Mouse (Mus musculus): ENCODE results near the gene Slc25a41. TPM values are rescaled to one million over a fixed set of nuclear protein-coding genes. Genes with fewer than 3 reads are reported as not detected.
A peak's percentile ranks its signal among the peaks of the same experiment; 100 is the strongest.

The Slc25a41 gene
- polyA plus RNA-seq, 1 experiment from 2014 or later = 0.10 TPM

GRCm38 (mm10) chr17:57001228-57001627 lies 40.2 kb downstream of the Slc25a41 start:
- Histone ChIP-seq H3K9me3 (replicated peaks) (no peaks in the 10 kb centered on the region), H3K4me3 (no peak overlapping the region), H3K27ac (replicated peaks) (no peak overlapping the region), H3K36me3 (peaks cover 72% of the 10 kb centered on the region), H3K4me1 (peaks cover 20% of the 10 kb centered on the region), H3K27me3 (ENCODE audit: low read depth, poor library complexity, severe bottlenecking) (no peaks in the 10 kb centered on the region)
- DNase-seq (ENCODE audit: low spot score) = no peak
- 76% methylated on average over 8 of the region's 8 CpGs for WGBS

- no peak for DNase-seq (ENCODE audit: low spot score)
- WGBS = 86% methylated on average over 9 of the region's 9 CpGs
These were observed 41.4 kb downstream of the Slc25a41 start, which contains the start of gene Pspn for GRCm38 (mm10) chr17:56999968-57000609. Gene Pspn (minus strand): TSS chr17:57000018.

GRCm38 (mm10) chr17:56999414-56999813 lies 42.0 kb downstream of the Slc25a41 start:
- H3K27ac ChIP-seq (replicated peaks) = no peak overlapping the region
- DNase-seq (ENCODE audit: low spot score) = no peak
- H3K27me3 ChIP-seq (ENCODE audit: low read depth, poor library complexity, severe bottlenecking) = no peaks in the 10 kb centered on the region
- H3K4me1 ChIP-seq = peaks cover 20% of the 10 kb centered on the region
- no peak overlapping the region for H3K4me3 ChIP-seq
- 93% methylated on average over 9 of the region's 9 CpGs for WGBS
- H3K36me3 ChIP-seq = peaks cover 72% of the 10 kb centered on the region
- no peaks in the 10 kb centered on the region for H3K9me3 ChIP-seq (replicated peaks)

More at GRCm38 (mm10) chr17:56999968-57000609, 41.4 kb downstream of the Slc25a41 start, which contains the start of gene Pspn:
- Histone ChIP-seq H3K36me3 (peaks cover 72% of the 10 kb centered on the region), H3K27ac (replicated peaks) (no peak within 1 kb of the TSS), H3K27me3 (ENCODE audit: low read depth, poor library complexity, severe bottlenecking) (no peaks in the 10 kb centered on the region), H3K9me3 (replicated peaks) (no peaks in the 10 kb centered on the region), H3K4me1 (peaks cover 20% of the 10 kb centered on the region), H3K4me3 (no peak within 1 kb of the TSS)

GRCm38 (mm10) chr17:56997029-56997667 lies 44.3 kb downstream of the Slc25a41 start, which contains the start of gene Alkbh7:
Gene Alkbh7 (plus strand): TSS chr17:56997339.
- Histone ChIP-seq H3K4me1 (peaks cover 20% of the 10 kb centered on the region), H3K9me3 (replicated peaks) (no peaks in the 10 kb centered on the region), H3K4me3 (peak within 1 kb of the TSS; percentile 89), H3K27ac (replicated peaks) (peak within 1 kb of the TSS; percentile 85), H3K36me3 (peaks cover 72% of the 10 kb centered on the region), H3K27me3 (ENCODE audit: low read depth, poor library complexity, severe bottlenecking) (no peaks in the 10 kb centered on the region)
- peak; percentile 96 for DNase-seq (ENCODE audit: low spot score)
- WGBS = under 1% methylated on average over 38 of the region's 38 CpGs

GRCm38 (mm10) chr17:56996506-56996905 lies 44.9 kb downstream of the Slc25a41 start:
- Histone ChIP-seq H3K27me3 (ENCODE audit: low read depth, poor library complexity, severe bottlenecking) (no peaks in the 10 kb centered on the region), H3K4me1 (peaks cover 20% of the 10 kb centered on the region), H3K27ac (replicated peaks) (no peak overlapping the region), H3K4me3 (peak overlapping the region; percentile 89), H3K9me3 (replicated peaks) (no peaks in the 10 kb centered on the region), H3K36me3 (peaks cover 74% of the 10 kb centered on the region)
- WGBS = 74% methylated on average over 2 of the region's 2 CpGs
- no peak for DNase-seq (ENCODE audit: low spot score)

GRCm38 (mm10) chr17:56995046-56995445 lies 46.4 kb downstream of the Slc25a41 start:
- H3K4me3 ChIP-seq = no peak overlapping the region
- H3K27ac ChIP-seq (replicated peaks) = no peak overlapping the region
- no peaks in the 10 kb centered on the region for H3K27me3 ChIP-seq (ENCODE audit: low read depth, poor library complexity, severe bottlenecking)
- H3K9me3 ChIP-seq (replicated peaks) = no peaks in the 10 kb centered on the region
- peaks cover 71% of the 10 kb centered on the region for H3K36me3 ChIP-seq
- peaks cover 27% of the 10 kb centered on the region for H3K4me1 ChIP-seq
- DNase-seq (ENCODE audit: low spot score) = no peak
- WGBS = 94% methylated on average over 8 of the region's 8 CpGs

GRCm38 (mm10) chr17:56990966-56991365 lies 50.5 kb downstream of the Slc25a41 start:
- H3K27me3 ChIP-seq (ENCODE audit: low read depth, poor library complexity, severe bottlenecking) = no peaks in the 10 kb centered on the region
- DNase-seq (ENCODE audit: low spot score) = no peak
- 77% methylated on average over 2 of the region's 2 CpGs for WGBS
- H3K4me1 ChIP-seq = peaks cover 10% of the 10 kb centered on the region
- peak overlapping the region; percentile 88 for H3K4me3 ChIP-seq
- H3K9me3 ChIP-seq (replicated peaks) = no peaks in the 10 kb centered on the region
- H3K36me3 ChIP-seq = peaks cover 49% of the 10 kb centered on the region
- peak overlapping the region; percentile 91 for H3K27ac ChIP-seq (replicated peaks)

- no peaks in the 10 kb centered on the region for H3K27me3 ChIP-seq (ENCODE audit: low read depth, poor library complexity, severe bottlenecking)
- no peaks in the 10 kb centered on the region for H3K9me3 ChIP-seq (replicated peaks)
- peak within 1 kb of the TSS; percentile 88 for H3K4me3 ChIP-seq
- H3K4me1 ChIP-seq = peaks cover 10% of the 10 kb centered on the region
- peaks cover 42% of the 10 kb centered on the region for H3K36me3 ChIP-seq
- DNase-seq (ENCODE audit: low spot score) = peak; percentile 94
- H3K27ac ChIP-seq (replicated peaks) = peak within 1 kb of the TSS; percentile 91
- WGBS = under 1% methylated on average over 52 of the region's 52 CpGs
These were observed 51.2 kb downstream of the Slc25a41 start, which contains the start of gene Clpp for GRCm38 (mm10) chr17:56990115-56990746. Gene Clpp (plus strand): TSS chr17:56990305.

- peak overlapping the region; percentile 88 for H3K4me3 ChIP-seq
- 3% methylated on average over 25 of the region's 25 CpGs for WGBS
- H3K4me1 ChIP-seq = peaks cover 10% of the 10 kb centered on the region
- no peak for DNase-seq (ENCODE audit: low spot score)
- H3K36me3 ChIP-seq = peaks cover 35% of the 10 kb centered on the region
- H3K9me3 ChIP-seq (replicated peaks) = no peaks in the 10 kb centered on the region
- H3K27ac ChIP-seq (replicated peaks) = peak overlapping the region; percentile 91
- H3K27me3 ChIP-seq (ENCODE audit: low read depth, poor library complexity, severe bottlenecking) = no peaks in the 10 kb centered on the region
These were observed 51.9 kb downstream of the Slc25a41 start for GRCm38 (mm10) chr17:56989467-56990114.

- peaks cover 10% of the 10 kb centered on the region for H3K4me1 ChIP-seq
- no peak for DNase-seq (ENCODE audit: low spot score)
- H3K9me3 ChIP-seq (replicated peaks) = no peaks in the 10 kb centered on the region
- no peak overlapping the region for H3K27ac ChIP-seq (replicated peaks)
- H3K27me3 ChIP-seq (ENCODE audit: low read depth, poor library complexity, severe bottlenecking) = no peaks in the 10 kb centered on the region
- H3K36me3 ChIP-seq = peaks cover 29% of the 10 kb centered on the region
- peak overlapping the region; percentile 88 for H3K4me3 ChIP-seq
- WGBS = 72% methylated on average over 7 of the region's 7 CpGs
These were observed 52.5 kb downstream of the Slc25a41 start for GRCm38 (mm10) chr17:56988921-56989430.

GRCm38 (mm10) chr17:56988441-56988840 lies 53.0 kb downstream of the Slc25a41 start:
- peaks cover 24% of the 10 kb centered on the region for H3K36me3 ChIP-seq
- DNase-seq (ENCODE audit: low spot score) = no peak
- WGBS = 88% methylated on average over 7 of the region's 7 CpGs
- no peak overlapping the region for H3K4me3 ChIP-seq
- H3K4me1 ChIP-seq = peaks cover 10% of the 10 kb centered on the region
- H3K27me3 ChIP-seq (ENCODE audit: low read depth, poor library complexity, severe bottlenecking) = no peaks in the 10 kb centered on the region
- no peak overlapping the region for H3K27ac ChIP-seq (replicated peaks)
- no peaks in the 10 kb centered on the region for H3K9me3 ChIP-seq (replicated peaks)

GRCm38 (mm10) chr17:56986105-56986805 lies 55.2 kb downstream of the Slc25a41 start:
- DNase-seq (ENCODE audit: low spot score) = no peak
- 92% methylated on average over 3 of the region's 3 CpGs for WGBS
- H3K27me3 ChIP-seq (ENCODE audit: low read depth, poor library complexity, severe bottlenecking) = no peaks in the 10 kb centered on the region
- H3K4me3 ChIP-seq = no peak overlapping the region
- H3K9me3 ChIP-seq (replicated peaks) = no peaks in the 10 kb centered on the region
- peaks cover 9% of the 10 kb centered on the region for H3K4me1 ChIP-seq
- 0 out of 2 replicates have a peak, but pooled peaks cover 2% of the 10 kb centered on the region for H3K36me3 ChIP-seq
- no peak overlapping the region for H3K27ac ChIP-seq (replicated peaks)
